ENCODE assay signal across 22 mouse cellular contexts in genomic region chr2:73712481-73712880, GRCm38 (mm10).
"Had no signal": no experiment of that assay in that cellular context is flagged by ENCODE, and none has a peak within 500 bp of the region (broad histone marks: within the 10 kb centered on the region; RNA-seq: fewer than 3 reads in every experiment).

No protein-coding gene starts in this region.

- H3K36me3 ChIP-seq: limb, embryonic 10.5 days; limb, embryonic 13.5 days; midbrain, embryonic 12.5 days; midbrain, embryonic 15.5 days; neural tube, embryonic 12.5 days; neural tube, embryonic 15.5 days had no signal

- H3K4me1 ChIP-seq: limb, embryonic 13.5 days; midbrain, embryonic 12.5 days; midbrain, embryonic 15.5 days; neural tube, embryonic 12.5 days had no signal

- ATAC-seq: liver, postnatal 0 days; lung, postnatal 0 days; midbrain, embryonic 15.5 days had no signal

- H3K4me2 ChIP-seq: limb, embryonic 13.5 days; liver, embryonic 11.5 days; lung, embryonic 14.5 days; midbrain, embryonic 12.5 days; midbrain, embryonic 15.5 days; neural tube, embryonic 12.5 days; neural tube, embryonic 15.5 days had no signal

- H3K9ac ChIP-seq: limb, embryonic 13.5 days; liver, embryonic 14.5 days; liver, postnatal 0 days; lung, embryonic 14.5 days; midbrain, embryonic 12.5 days; midbrain, embryonic 15.5 days; neural tube, embryonic 12.5 days; neural tube, embryonic 15.5 days had no signal

- DNase-seq: kidney, adult 9 months; kidney, postnatal 14 days; kidney, postnatal 4 days; liver, postnatal 0 days; lung, embryonic 14.5 days; right cerebral cortex, adult 18-20 months; right cerebral cortex, postnatal 14 days; right cerebral cortex, postnatal 4 days; thymus, adult 2 months; thymus, postnatal 14 days; thymus, postnatal 4 days had no signal

- H3K27ac ChIP-seq: limb, embryonic 10.5 days; limb, embryonic 13.5 days; liver, embryonic 14.5 days; macrophage; midbrain, embryonic 12.5 days; midbrain, embryonic 15.5 days; neural tube, embryonic 12.5 days; neural tube, embryonic 15.5 days; stomach, postnatal 0 days had no signal

- H3K4me3 ChIP-seq: limb, embryonic 10.5 days; limb, embryonic 13.5 days; midbrain, embryonic 12.5 days; midbrain, embryonic 15.5 days; neural tube, embryonic 12.5 days; neural tube, embryonic 15.5 days had no signal

- H3K9me3 ChIP-seq: limb, embryonic 10.5 days; limb, embryonic 13.5 days; midbrain, embryonic 12.5 days; midbrain, embryonic 15.5 days; neural tube, embryonic 12.5 days; neural tube, embryonic 15.5 days had no signal

- H3K27me3 ChIP-seq: limb, embryonic 13.5 days; midbrain, embryonic 12.5 days; midbrain, embryonic 15.5 days; neural tube, embryonic 12.5 days; neural tube, embryonic 15.5 days had no signal
